Mouse (Mus musculus) heart, adult 9 months (tissue): ENCODE data around the gene Chek2.
A peak's percentile ranks its signal among the peaks of the same experiment; 100 is the strongest.
"Not testable (repeated sequence)": the region's sequence is repeated elsewhere in the genome, so short reads cannot be mapped to it uniquely, and the experiment has no call there.

Experiments
- DNase-seq, 2 experiments: peaks; one replicate each; pipeline ENCODE4 v3.0.0; 2022; ENCODE audit warnings: low spot score in 2 of 2

Chek2 gene

GRCm38 (mm10) chr5:110839678-110840365 lies at the start of gene Chek2, which contains the start of gene Hscb:
TSS of gene Chek2 (plus strand) at chr5:110839979.
TSS of gene Hscb (minus strand) at chr5:110839777.
- DNase-seq, result peak; percentile 99

GRCm38 (mm10) chr5:110794363-110794762 lies 45.4 kb upstream of the Chek2 start:
- no peak for DNase-seq

DNA sequence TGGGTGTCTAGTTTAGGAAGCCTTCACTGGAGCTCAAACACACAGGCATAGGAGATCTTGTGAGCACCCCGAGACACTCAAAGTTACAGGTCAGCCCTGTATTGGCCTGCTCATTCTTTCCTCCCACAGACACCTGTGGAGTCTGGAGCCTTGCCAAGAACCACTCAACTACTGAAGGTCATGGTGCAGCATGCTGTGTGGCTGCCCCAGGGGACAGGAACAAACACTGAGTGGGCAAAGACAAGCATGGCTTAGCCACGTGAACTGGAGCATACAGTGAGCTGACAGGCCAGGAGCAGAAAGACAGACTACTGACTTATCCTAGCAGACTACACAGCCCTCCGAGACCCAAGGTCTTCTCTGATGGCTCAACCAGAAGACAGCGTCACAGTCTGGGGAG lies 42.1 kb upstream of the Chek2 start:
- DNase-seq, result peak in 1 of 2 experiments; percentile 51

GRCm38 (mm10) chr5:110801036-110801624 lies 38.6 kb upstream of the Chek2 start:
- no peak for DNase-seq

GRCm38 (mm10) chr5:110802186-110802585 lies 37.6 kb upstream of the Chek2 start:
- DNase-seq, result peak in 1 of 2 experiments; percentile 34

GRCm38 (mm10) chr5:110802809-110803208 lies 37.0 kb upstream of the Chek2 start:
- no peak for DNase-seq

GRCm38 (mm10) chr5:110804012-110804743 lies 35.6 kb upstream of the Chek2 start:
- no peak for DNase-seq

- no peak for DNase-seq
Observed at GRCm38 (mm10) chr5:110806154-110806553, 33.6 kb upstream of the Chek2 start.

GRCm38 (mm10) chr5:110806676-110807075 lies 33.1 kb upstream of the Chek2 start:
- peak; percentile 46 to 50 for DNase-seq

- DNase-seq, result no peak
Observed at GRCm38 (mm10) chr5:110807453-110807852, 32.3 kb upstream of the Chek2 start.

DNA sequence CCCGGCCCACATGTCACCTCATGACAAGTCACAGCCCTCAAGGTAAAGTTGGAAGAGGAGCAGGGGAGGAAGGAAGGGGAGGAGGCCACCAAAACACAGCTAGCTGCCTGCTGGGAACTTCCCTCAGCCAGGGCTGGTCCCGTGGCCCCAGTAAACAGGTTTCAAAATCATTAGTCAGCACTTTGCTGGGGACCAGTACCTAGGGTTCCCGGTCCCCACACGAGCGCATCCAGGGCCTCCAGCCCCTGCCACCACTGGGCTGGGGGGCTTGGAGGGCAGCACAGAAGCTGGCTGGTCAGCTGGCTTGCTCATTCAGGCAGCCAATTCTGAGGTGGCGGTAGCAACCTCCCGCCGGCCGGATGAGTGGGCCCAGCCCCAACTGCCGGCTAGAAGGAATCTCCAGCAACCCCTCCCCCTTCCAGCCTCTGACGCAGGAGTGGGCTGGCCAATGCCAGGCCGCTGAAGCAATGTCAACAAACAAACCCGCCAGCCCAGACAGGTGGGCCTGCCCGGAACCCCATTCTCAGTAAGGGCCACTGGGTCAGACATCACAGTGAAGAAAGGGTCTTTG lies 31.6 kb upstream of the Chek2 start:
- DNase-seq, result peak; percentile 90 to 93

- DNase-seq, result peak; percentile 33 to 41
Observed at GRCm38 (mm10) chr5:110808821-110809666, 30.7 kb upstream of the Chek2 start.

DNA sequence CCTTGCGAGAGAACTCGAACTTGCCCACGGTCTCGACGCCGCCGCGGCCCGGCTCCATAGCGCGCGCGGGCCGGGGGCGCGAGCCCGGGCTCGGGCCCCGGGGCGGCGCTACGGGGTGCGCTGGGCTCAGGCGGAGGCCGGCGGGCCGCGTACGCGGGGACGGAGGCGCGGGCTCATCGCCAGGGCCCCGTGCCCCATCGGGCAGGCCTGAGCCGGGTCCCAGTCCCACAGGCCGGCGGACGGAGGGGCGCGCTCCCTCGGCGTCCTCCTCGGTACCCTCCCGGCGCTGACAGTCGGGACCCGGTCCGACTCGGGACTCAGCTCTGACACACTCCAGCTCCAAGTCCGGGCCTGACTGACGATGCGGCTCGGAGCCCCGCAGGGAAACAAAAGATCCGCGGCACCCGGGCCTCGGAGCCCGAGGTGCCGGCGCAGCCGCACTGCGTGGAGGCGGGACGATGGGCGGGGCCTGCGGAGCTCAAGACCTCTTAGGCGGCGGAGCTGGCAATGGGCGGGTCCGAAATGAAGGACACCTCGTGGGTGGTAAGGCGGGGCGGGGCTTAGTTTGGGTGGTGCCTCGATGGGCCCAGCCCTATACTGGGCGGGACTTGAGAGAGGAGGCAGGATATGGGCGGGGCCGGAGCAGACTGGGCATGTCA lies 30.0 kb upstream of the Chek2 start, which contains the start of gene Ulk1:
Gene Ulk1 (minus strand): TSS at position 431 of the 659 bp plus-strand sequence.
- DNase-seq, result peak; percentile 99 to 100

GRCm38 (mm10) chr5:110824421-110824820 lies 15.4 kb upstream of the Chek2 start:
- DNase-seq, result no peak

DNA sequence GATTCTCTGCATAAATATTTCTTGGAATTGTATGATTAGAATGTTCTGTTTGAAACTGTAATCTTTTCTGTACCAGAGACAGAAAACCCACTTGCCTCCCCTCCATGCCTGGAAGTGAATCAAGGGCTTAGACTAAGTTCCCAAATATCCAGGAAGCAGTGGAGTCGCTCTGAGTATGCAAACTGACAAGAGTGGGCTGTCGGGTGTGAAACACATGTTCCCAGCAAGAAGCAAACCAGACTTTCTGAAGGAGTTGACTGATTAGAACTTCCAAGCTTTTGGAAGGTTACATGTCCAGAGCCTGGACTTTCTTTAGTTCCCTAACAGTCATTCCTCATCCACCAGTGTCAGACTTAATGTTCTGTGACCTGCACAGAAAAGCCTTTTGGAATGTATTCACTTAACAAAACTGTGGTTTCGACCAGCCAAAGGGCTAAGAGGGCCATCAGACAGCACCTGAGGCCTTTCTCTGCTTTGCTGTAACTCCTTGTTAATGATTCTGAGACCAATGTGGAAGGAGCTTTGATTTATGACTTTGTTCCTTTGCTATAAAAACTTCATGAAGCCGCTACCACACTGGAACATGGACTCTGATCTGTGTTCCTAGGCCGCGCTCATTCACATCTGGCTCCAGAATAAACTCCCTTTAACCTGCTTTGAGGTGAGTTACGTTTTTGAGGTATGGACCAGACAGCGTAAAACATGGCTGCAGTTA lies 12.8 kb upstream of the Chek2 start:
- DNase-seq, result no peak

DNA sequence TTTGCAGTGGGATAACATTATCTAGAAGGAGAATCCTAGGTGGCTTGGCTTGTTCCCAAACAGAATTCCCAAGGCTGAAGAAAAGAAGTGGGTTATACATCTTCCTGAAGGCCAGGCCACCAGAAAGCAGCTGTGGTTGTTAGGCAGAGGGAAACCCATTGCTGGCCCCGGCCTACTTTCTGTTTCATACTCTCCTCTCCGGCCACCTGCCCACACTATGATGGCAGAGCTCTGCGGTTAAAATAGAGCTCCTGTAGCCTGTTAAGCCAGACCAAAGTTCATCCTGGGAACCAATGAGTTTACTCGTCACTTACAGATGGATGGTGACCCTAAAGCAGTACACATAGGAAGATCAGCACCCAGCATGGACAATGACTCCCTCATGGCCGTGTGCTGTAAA lies 12.2 kb upstream of the Chek2 start:
- no peak for DNase-seq

- DNase-seq, result no peak
Observed at GRCm38 (mm10) chr5:110831036-110831720, 8.6 kb upstream of the Chek2 start.

DNA sequence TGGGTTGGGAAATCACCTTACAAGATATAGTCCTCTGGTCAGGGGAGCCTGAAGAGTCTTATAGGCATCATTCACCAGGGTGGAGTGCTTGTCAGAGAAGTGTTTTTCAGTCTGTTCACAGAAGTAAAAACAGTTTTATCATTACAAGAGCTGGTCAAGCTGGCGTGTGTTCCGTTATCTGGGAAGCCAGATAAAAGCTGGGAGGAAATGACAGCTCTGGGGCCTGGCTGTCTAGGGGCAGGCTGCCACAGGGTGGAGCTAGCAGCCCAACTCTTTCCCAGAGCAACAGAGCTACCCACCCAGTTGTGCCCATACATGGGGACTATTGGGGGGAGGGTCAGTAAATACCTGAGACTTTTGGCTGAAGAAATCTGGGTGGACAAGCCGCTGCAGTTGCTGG lies 3.8 kb upstream of the Chek2 start:
- peak; percentile 58 to 65 for DNase-seq

DNA sequence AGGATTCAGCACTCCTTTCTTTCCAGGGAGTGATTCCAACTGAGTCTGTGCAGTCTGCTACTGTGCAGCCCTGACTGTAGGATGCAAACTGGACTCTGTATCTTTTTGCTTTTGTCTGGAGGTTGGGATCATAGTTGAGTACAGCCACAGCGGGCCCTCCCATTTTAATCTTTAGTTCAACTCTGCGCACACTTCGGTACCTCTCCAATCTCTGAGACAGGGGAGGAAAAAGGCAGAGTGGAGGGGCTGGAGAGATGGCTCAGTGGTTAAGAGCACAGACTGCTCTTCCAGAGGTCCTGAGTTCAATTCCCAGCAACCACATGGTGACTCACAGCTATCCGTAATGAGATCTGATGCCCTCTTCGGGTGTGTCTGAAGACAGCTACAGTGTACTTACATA lies 1.8 kb upstream of the Chek2 start:
- not testable (repeated sequence) for DNase-seq
